Mouse (Mus musculus) frontal cortex, adult 2 months (tissue): ENCODE results near the gene P3h4. TPM values are rescaled to one million over a fixed set of nuclear protein-coding genes. Genes with fewer than 3 reads are reported as not detected.
A peak's percentile ranks its signal among the peaks of the same experiment; 100 is the strongest.
"Not testable (repeated sequence)": the region's sequence is repeated elsewhere in the genome, so short reads cannot be mapped to it uniquely, and the experiment has no call there.

Experiments
- DNase-seq, 2 experiments: peaks; one replicate each; pipeline ENCODE4 v3.0.0; 2022; ENCODE audit warnings: low spot score in 1 of 2; ENCODE audit errors: extremely low spot score in 1 of 2
- polyA plus RNA-seq: library from polyadenylated mRNA; depleted of rRNA; stranded (reverse); fragments of >200 nt; gene quantifications from 2 replicates; pipeline ENCODE4 v1.2.3, GENCODE M21; 2012; rRNA removed

The P3h4 gene
- polyA plus RNA-seq, 1 experiment: 15.8 TPM

DNA sequence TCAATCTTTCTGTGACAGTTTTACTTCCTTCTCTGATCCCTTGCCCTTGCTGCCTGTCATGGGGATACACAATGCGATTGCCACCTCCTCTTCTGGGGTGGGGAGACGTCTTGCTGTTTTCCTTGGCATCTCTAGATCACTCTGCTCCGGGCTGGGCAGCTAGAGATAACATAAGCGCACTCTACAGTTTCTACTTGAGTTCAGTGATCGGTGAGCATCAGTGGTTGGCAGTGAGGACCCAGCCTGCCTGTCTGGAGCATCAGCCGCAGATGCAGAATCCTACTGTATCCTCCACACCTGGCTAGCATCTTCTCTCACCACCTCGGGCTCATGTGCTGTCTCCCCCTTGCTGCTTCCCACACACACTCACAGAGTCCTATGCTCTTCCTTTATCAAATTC, 45.5 kb downstream of the P3h4 start:
- no peak for DNase-seq

DNA sequence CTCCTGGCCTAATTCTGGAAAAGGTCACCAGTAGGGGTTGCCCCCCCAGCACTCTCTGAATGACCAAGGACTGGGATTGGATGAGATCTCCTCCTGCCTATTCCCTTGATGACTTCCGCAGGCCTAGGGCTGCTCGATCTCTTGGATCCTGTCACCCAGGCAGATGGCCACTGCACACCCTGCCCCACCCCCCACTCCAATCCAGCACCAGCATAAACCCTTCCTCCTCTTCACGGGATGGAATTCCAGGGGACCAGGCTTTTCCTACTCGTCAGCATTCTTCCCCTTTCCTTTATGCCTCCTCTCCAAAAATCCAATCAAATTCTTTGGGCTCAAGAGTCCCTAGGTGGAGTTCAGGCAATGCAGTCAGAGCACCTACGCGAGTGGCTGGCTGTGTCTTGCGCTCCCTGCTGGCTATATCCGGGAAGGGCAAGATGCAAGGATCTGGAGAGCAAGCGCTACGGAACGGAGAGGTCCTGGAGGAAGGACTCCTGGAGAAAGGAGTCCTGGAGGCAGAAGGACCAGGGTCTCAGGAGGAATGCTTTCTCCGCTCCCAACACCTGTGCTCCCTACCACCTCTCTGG, 51.6 kb downstream of the P3h4 start:
- peak in 1 of 2 experiments; percentile 82 for DNase-seq

GRCm38 (mm10) chr11:100362209-100362978, 52.2 kb downstream of the P3h4 start:
- DNase-seq: peak in 1 of 2 experiments; percentile 92

GRCm38 (mm10) chr11:100361059-100361458, 53.6 kb downstream of the P3h4 start:
- not testable (repeated sequence) for DNase-seq

DNA sequence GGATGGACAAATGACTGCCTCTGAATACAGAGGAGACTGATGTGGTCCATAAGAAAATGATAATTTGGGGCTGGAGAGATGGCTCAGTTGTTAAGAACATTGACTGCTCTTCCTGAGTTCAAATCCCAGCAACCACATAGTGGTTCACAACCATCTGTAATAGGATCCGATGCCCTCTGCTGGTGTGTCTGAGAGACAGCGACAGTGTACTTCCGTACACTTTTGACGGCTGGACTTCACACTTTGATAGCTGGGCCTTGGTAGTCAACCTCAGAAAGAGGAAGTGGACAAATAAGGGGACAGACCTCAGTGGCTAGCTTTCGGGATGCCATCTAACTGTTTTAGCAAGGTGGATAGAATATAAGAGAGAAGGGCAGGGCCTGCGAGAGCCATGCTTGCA, 54.5 kb downstream of the P3h4 start:
- no peak for DNase-seq

Other genes starting within 250 kb of the P3h4 start
- gene Krt9, start 221.6 kb downstream of the P3h4 start, polyA plus RNA-seq: 8.3 and 9.4 TPM in 2 replicates
- 0.08 and 0.12 TPM in 2 replicates for gene Krt14, start 207.3 kb downstream of the P3h4 start, polyA plus RNA-seq
- gene Krt16, start 165.9 kb downstream of the P3h4 start, polyA plus RNA-seq: not detected in 2 replicates
- 0.23 and 0.28 TPM in 2 replicates for gene Krt17, start 153.8 kb downstream of the P3h4 start, polyA plus RNA-seq
- 0.14 TPM in 1 of 2 replicates, not detected in the other for gene Krt42, start 145.0 kb downstream of the P3h4 start, polyA plus RNA-seq
- gene Eif1, start 95.0 kb downstream of the P3h4 start, polyA plus RNA-seq: 510 and 517 TPM in 2 replicates
- gene Gast, start 80.4 kb downstream of the P3h4 start, polyA plus RNA-seq: not detected in 2 replicates
- gene Hap1, start 58.7 kb downstream of the P3h4 start, polyA plus RNA-seq: 251 and 269 TPM in 2 replicates
- 71.3 and 71.5 TPM in 2 replicates for gene Jup, start 17.1 kb downstream of the P3h4 start, polyA plus RNA-seq
- 10.6 and 10.8 TPM in 2 replicates for gene Fkbp10, start 861 bp upstream of the P3h4 start, polyA plus RNA-seq
- 63.7 and 77.3 TPM in 2 replicates for gene Nt5c3b, start 27.0 kb upstream of the P3h4 start, polyA plus RNA-seq
- 0.72 and 0.74 TPM in 2 replicates for gene Klhl10, start 27.1 kb upstream of the P3h4 start, polyA plus RNA-seq
- gene Klhl11, start 57.9 kb upstream of the P3h4 start, polyA plus RNA-seq: 13.6 and 13.7 TPM in 2 replicates
- gene Acly, start 113.2 kb upstream of the P3h4 start, polyA plus RNA-seq: 108 and 113 TPM in 2 replicates
- 1.5 and 2.0 TPM in 2 replicates for gene Ttc25, start 130.8 kb upstream of the P3h4 start, polyA plus RNA-seq
- 227 and 230 TPM in 2 replicates for gene Cnp, start 160.1 kb upstream of the P3h4 start, polyA plus RNA-seq
- 23.5 and 27.3 TPM in 2 replicates for gene Nkiras2, start 204.4 kb upstream of the P3h4 start, polyA plus RNA-seq
- gene Dnajc7, start 205.3 kb upstream of the P3h4 start, polyA plus RNA-seq: 224 and 228 TPM in 2 replicates